Mouse (Mus musculus): ENCODE results near the gene Polr2a. TPM values are rescaled to one million over a fixed set of nuclear protein-coding genes. Genes with fewer than 3 reads are reported as not detected.
A peak's percentile ranks its signal among the peaks of the same experiment; 100 is the strongest.

Gene Polr2a
- polyA plus RNA-seq, 1 experiment from 2014 or later, result 47.0 TPM

DNA sequence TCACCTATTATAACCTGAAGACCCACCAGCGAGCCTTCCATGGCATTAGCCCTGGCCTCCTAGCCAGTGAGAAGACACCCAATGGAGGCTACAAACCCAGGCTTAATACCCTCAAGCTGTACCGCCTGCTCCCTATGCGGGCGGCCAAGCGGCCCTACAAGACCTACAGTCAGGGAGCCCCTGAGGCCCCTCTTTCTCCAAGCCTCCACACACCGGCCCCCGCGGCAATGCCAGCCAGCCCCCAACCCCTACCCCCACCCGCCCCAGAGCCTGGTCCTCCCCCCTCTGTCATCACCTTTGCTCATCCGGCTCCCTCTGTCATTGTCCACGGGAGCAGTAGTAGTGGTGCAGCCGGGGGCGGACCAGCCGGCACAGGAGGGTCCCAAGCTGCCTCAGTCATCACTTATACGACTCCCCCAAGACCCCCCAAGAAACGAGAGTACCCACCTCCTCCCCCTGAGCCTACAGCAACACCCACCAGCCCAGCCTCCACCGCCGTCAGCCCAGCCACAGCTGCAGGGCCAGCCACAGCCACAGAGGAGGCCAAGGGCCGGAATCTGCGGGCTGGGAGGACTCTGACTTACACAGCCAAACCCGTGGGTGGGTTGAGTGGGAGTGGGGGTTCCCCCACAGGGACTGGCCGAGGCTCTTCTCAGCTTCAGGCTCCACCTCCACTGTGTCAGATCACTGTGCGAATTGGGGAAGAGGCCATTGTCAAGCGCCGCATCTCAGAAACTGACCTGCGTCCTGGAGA, 19.2 kb upstream of the Polr2a start:
- Histone ChIP-seq H3K27ac (peak overlapping the region; percentile 36; the same call in 1 of the 2 replicates), H3K27me3 (ENCODE audit: low read depth, poor library complexity, severe bottlenecking) (peaks cover 76% of the 10 kb centered on the region), H3K4me3 (no peak overlapping the region), H3K4me1 (peaks cover 19% of the 10 kb centered on the region), H3K9me3 (replicated peaks) (no peaks in the 10 kb centered on the region), H3K36me3 (0 out of 2 replicates have a peak, but pooled peaks cover 2% of the 10 kb centered on the region)
- DNase-seq (ENCODE audit: low spot score), result no peak
- 64% methylated on average over 26 of the region's 26 CpGs for WGBS

DNA sequence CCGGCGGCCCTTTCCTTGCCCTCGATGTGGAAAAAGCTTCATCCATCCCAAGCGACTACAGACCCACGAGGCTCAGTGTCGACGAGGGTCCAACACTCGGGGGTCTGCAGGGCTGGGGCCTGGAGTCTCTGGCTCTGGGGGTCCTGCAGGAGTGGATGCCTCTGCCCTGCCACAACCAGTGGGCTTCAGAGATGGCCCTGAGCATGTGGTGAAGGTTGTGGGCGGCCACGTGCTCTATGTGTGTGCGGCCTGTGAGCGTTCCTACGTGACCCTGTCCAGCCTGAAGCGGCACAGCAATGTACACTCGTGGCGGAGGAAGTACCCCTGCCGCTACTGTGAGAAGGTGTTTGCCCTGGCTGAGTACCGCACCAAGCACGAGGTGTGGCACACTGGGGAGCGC, 18.1 kb upstream of the Polr2a start:
- Histone ChIP-seq H3K27ac (peak overlapping the region; percentile 37; the same call in 1 of the 2 replicates), H3K4me3 (no peak overlapping the region), H3K27me3 (ENCODE audit: low read depth, poor library complexity, severe bottlenecking) (peaks cover 65% of the 10 kb centered on the region), H3K4me1 (peaks cover 19% of the 10 kb centered on the region), H3K36me3 (0 out of 2 replicates have a peak, but pooled peaks cover 2% of the 10 kb centered on the region), H3K9me3 (replicated peaks) (no peaks in the 10 kb centered on the region)
- DNase-seq (ENCODE audit: low spot score), result no peak
- WGBS, result 82% methylated on average over 20 of the region's 20 CpGs

DNA sequence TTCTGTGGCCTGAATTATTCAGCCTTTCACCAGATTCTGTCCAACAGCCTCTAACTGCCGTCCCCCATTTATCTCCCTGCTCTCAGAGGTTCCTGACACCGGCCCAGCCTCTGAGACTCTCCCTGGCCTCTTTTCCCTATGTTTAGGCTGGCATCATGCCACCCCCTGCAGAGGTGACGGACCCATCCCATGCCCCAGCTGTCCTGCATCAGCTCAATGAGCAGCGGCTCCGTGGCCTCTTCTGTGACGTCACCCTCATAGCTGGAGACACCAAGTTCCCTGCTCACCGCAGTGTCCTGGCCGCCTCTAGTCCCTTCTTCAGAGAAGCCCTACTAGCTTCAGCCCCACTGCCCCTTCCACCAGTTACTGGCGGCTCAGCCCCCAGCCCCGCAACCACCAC, 17.3 kb upstream of the Polr2a start:
- 0 out of 2 replicates have a peak, but pooled peaks cover 2% of the 10 kb centered on the region for H3K36me3 ChIP-seq
- H3K27me3 ChIP-seq (ENCODE audit: low read depth, poor library complexity, severe bottlenecking), result peaks cover 65% of the 10 kb centered on the region
- no peaks in the 10 kb centered on the region for H3K9me3 ChIP-seq (replicated peaks)
- WGBS, result 67% methylated on average over 10 of the region's 10 CpGs
- DNase-seq (ENCODE audit: low spot score), result no peak
- H3K27ac ChIP-seq, result no peak overlapping the region
- peaks cover 19% of the 10 kb centered on the region for H3K4me1 ChIP-seq
- no peak overlapping the region for H3K4me3 ChIP-seq

GRCm38 (mm10) chr11:69774961-69775360, 16.5 kb upstream of the Polr2a start:
- Histone ChIP-seq H3K4me1 (peaks cover 19% of the 10 kb centered on the region), H3K9me3 (replicated peaks) (no peaks in the 10 kb centered on the region), H3K4me3 (no peak overlapping the region), H3K27me3 (ENCODE audit: low read depth, poor library complexity, severe bottlenecking) (peaks cover 59% of the 10 kb centered on the region), H3K36me3 (0 out of 2 replicates have a peak, but pooled peaks cover 2% of the 10 kb centered on the region), H3K27ac (no peak overlapping the region)
- no peak for DNase-seq (ENCODE audit: low spot score)
- 69% methylated on average over 5 of the region's 5 CpGs for WGBS

- no peaks in the 10 kb centered on the region for H3K36me3 ChIP-seq
- H3K27ac ChIP-seq, result no peak overlapping the region
- 0 out of 2 replicates have a peak overlapping the region, but pooled peaks have one; percentile 1 for H3K4me3 ChIP-seq
- DNase-seq (ENCODE audit: low spot score), result no peak
- peaks cover 15% of the 10 kb centered on the region for H3K27me3 ChIP-seq (ENCODE audit: low read depth, poor library complexity, severe bottlenecking)
- H3K9me3 ChIP-seq (replicated peaks), result no peaks in the 10 kb centered on the region
- H3K4me1 ChIP-seq, result peaks cover 36% of the 10 kb centered on the region
- 65% methylated on average over 4 of the region's 4 CpGs for WGBS
These were observed 9.1 kb upstream of the Polr2a start for GRCm38 (mm10) chr11:69767625-69767909.

DNA sequence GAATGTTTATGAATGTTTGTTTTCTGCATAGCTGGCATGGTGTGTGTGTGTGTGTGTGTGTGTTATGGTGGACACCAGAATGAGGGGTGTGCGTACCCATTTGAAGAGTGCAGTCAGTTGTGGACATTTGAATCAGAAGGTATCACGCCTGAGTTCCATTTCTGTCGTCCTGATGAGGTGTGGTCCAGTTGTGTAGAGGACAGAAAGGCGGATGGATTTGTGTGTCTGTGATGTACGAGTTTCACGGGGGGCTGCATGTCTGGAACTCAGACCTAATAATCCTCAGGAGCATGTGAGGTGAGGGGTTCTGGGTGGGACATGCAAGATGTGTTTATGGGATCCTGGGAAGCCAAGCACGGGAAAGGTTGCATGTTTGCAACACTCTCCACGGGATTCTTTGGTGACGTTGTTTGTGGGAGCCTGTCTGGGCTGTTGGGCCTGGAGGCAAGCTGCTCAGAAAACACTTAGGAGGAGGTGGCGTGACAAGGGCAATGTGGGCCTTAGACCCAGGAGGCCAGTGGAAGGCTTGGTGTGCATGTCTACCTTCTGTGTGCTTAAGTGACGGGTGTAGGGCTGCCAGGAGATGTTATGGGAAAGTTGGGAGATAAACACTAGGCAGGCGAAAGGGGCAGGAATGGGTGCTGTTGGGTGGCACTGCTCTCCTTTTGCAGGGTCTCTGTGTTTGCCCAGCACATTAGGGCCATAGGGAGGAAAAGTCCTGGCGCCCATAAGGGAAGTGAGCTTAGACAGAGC, 8.6 kb upstream of the Polr2a start:
- Histone ChIP-seq H3K9me3 (replicated peaks) (no peaks in the 10 kb centered on the region), H3K27ac (no peak overlapping the region), H3K27me3 (ENCODE audit: low read depth, poor library complexity, severe bottlenecking) (peaks cover 15% of the 10 kb centered on the region), H3K36me3 (no peaks in the 10 kb centered on the region), H3K4me3 (peak overlapping the region; percentile 85), H3K4me1 (peaks cover 36% of the 10 kb centered on the region)
- DNase-seq (ENCODE audit: low spot score), result no peak
- WGBS, result 64% methylated on average over 13 of the region's 13 CpGs

DNA sequence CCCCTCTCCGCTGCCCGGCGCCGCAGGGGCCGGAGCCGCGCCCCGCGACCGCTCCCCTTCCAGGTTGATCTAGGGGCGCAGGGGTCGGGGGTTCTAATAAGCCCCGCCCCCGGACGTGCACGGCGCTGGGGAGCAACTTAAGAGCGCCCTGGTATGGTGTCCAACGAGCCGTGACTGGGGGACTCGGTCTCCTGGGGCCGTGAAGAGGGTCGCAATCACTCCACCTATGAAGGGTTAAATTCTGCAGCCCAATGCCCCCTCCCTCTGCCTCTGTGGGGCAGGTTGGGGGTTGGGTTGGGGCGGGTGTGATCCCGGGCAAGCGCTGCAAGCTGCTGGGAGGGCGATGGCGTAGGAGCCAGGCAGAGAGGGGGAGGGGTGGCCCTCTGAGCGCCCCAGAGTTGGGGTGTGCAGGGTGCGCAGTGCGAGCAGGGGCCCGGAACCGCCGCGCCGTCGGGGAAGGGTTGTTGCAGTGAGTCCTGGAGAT, 7.7 kb upstream of the Polr2a start:
- under 1% methylated on average over 35 of the region's 37 CpGs for WGBS

DNA sequence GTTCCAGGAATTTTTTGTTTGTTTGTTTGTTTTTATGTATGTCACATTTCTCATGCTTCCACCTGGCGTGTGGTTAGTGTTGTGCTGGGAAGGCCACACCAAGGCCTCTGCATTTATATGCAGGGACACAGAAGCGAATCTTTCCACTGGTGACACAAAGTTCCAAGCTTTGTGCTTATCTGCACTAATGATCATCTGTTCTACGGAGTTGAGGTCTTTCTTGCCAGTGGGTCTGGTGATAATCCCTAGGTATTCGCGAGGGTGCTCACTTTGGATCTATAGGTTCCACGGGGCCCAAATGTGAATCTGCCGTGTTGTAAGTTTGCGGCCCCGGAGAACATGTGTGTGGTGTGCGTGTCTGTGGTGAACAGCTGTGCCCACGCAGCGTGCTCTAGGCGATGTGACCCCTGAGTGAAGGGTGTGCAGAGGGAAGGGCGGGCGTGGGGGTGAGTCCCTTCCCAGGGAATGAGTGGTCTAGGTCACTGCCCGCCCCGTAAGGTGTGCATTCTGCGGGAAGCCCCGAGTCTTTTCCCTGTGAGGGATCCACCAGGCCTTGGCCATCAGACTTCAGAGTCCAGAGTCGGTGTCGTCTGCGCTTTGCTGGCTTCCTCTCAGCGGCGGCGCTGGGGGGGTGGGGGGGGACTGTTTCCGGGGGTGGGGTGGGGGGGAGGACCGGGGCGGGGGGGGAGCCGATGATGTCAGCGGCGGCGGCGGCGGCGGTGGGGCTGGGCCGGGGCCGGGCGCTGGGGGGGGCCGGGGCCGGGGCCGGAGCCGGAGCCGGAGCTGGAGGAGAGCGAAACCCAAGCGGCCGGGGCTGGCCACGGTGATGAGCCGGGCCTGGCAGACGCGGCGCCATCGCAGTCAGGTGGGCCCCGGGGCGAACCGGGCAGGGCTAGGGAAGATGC, 7.0 kb upstream of the Polr2a start, which contains the start of gene Zbtb4:
Gene Zbtb4, plus strand, starts transcription at position 692 of the 905 bp plus-strand sequence.
- Histone ChIP-seq H3K27ac (peak within 1 kb of the TSS; percentile 93), H3K9me3 (replicated peaks) (no peaks in the 10 kb centered on the region), H3K36me3 (no peaks in the 10 kb centered on the region), H3K4me3 (peak within 1 kb of the TSS; percentile 85), H3K4me1 (peaks cover 41% of the 10 kb centered on the region), H3K27me3 (ENCODE audit: low read depth, poor library complexity, severe bottlenecking) (peaks cover 15% of the 10 kb centered on the region)
- 25% methylated on average over 38 of the region's 55 CpGs for WGBS
- DNase-seq (ENCODE audit: low spot score), result peak; percentile 63

More for the DNA sequence above, 7.7 kb upstream of the Polr2a start:
- H3K9me3 ChIP-seq (replicated peaks), result no peaks in the 10 kb centered on the region
- DNase-seq (ENCODE audit: low spot score), result peak; percentile 69
- peaks cover 36% of the 10 kb centered on the region for H3K4me1 ChIP-seq
- peaks cover 15% of the 10 kb centered on the region for H3K27me3 ChIP-seq (ENCODE audit: low read depth, poor library complexity, severe bottlenecking)
- no peaks in the 10 kb centered on the region for H3K36me3 ChIP-seq
- H3K27ac ChIP-seq, result peak overlapping the region; percentile 93
- H3K4me3 ChIP-seq, result peak overlapping the region; percentile 85

- Histone ChIP-seq H3K27ac (no peak overlapping the region), H3K36me3 (no peaks in the 10 kb centered on the region), H3K4me1 (peaks cover 48% of the 10 kb centered on the region), H3K27me3 (ENCODE audit: low read depth, poor library complexity, severe bottlenecking) (peaks cover 15% of the 10 kb centered on the region), H3K4me3 (no peak overlapping the region), H3K9me3 (replicated peaks) (no peaks in the 10 kb centered on the region)
- no peak for DNase-seq (ENCODE audit: low spot score)
- 69% methylated on average over 7 of the region's 7 CpGs for WGBS
These were observed 5.1 kb upstream of the Polr2a start for GRCm38 (mm10) chr11:69763551-69763950.

DNA sequence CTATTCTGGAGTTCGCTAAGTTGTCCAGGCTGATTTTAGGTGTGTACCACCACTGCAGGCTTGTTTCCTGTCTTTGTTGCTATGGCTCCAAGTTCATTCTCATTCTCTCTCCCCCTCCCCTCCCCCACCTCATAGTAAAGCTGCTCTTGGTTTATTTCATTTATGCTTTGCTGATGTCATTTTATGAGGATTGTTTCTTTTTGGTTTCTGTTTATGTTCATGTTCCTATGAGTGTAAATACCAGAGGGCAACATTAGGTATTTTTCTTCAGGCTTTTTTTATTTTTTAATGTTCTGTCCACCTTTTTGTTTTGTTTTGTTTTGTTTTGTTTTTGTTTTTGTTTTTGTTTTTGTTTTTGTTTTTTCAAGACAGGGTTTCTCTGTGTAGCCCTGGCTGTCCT, 3.4 kb upstream of the Polr2a start, which contains the start of gene Slc35g3:
Gene Slc35g3, minus strand, starts transcription at position 101 of the 400 bp plus-strand sequence.
- H3K27ac ChIP-seq, result peak within 1 kb of the TSS; percentile 97
- peaks cover 45% of the 10 kb centered on the region for H3K4me1 ChIP-seq
- peak within 1 kb of the TSS; percentile 14; the same call in 1 of the 2 replicates for H3K4me3 ChIP-seq
- peaks cover 1% of the 10 kb centered on the region; the same call in 1 of the 2 replicates for H3K27me3 ChIP-seq (ENCODE audit: low read depth, poor library complexity, severe bottlenecking)
- no peak for DNase-seq (ENCODE audit: low spot score)
- whole genome bisulfite sequencing, result 85% methylated on average over 1 of the region's 1 CpGs
- H3K36me3 ChIP-seq, result no peaks in the 10 kb centered on the region
- no peaks in the 10 kb centered on the region for H3K9me3 ChIP-seq (replicated peaks)

GRCm38 (mm10) chr11:69760901-69761200, 2.4 kb upstream of the Polr2a start:
- H3K4me3 ChIP-seq, result no peak overlapping the region
- no peaks in the 10 kb centered on the region for H3K27me3 ChIP-seq (ENCODE audit: low read depth, poor library complexity, severe bottlenecking)
- 95% methylated on average over 7 of the region's 7 CpGs for WGBS
- H3K36me3 ChIP-seq, result 0 out of 2 replicates have a peak, but pooled peaks cover 3% of the 10 kb centered on the region
- H3K9me3 ChIP-seq (replicated peaks), result no peaks in the 10 kb centered on the region
- no peak for DNase-seq (ENCODE audit: low spot score)
- peak overlapping the region; percentile 97 for H3K27ac ChIP-seq
- H3K4me1 ChIP-seq, result peaks cover 45% of the 10 kb centered on the region

DNA sequence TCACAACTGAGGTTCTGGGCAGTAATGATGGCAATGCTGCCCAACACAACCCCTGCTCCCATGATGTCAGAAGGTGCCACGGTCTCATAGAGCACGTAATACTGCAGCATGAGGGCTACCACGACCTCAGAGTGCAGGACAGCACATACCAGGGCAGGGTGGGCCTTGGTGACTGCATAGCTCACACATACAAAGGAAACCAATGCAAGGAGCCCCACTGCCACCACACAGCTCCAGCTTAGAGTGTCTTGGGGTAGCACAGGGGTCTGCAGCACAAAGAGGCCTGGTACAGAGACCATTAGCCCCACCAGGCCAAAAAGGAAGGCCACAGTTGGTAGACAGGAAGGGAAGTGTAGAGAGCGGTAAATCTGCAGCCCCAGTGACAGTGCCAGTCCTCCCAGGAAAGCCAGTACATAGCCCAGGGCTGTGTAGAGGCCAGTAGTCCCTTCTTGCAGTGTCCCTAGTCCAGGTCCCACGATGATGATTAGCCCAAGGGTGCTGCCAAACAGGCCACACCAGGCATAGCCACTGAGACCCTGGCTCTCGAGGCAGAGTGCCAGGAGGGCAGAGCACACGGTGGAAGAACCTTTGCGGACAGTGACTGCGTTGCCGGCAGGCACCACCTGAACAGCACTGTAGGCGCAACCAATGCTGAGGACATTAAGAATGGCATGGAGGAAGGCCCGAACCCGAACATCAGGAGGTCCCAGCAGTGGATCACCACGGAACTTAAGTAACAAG, 1.9 kb upstream of the Polr2a start:
- peaks cover 45% of the 10 kb centered on the region for H3K4me1 ChIP-seq
- H3K36me3 ChIP-seq, result 0 out of 2 replicates have a peak, but pooled peaks cover 5% of the 10 kb centered on the region
- peak overlapping the region; percentile 97 for H3K27ac ChIP-seq
- no peaks in the 10 kb centered on the region for H3K9me3 ChIP-seq (replicated peaks)
- DNase-seq (ENCODE audit: low spot score), result no peak
- H3K4me3 ChIP-seq, result peak overlapping the region; percentile 67
- WGBS, result 84% methylated on average over 14 of the region's 14 CpGs
- no peaks in the 10 kb centered on the region for H3K27me3 ChIP-seq (ENCODE audit: low read depth, poor library complexity, severe bottlenecking)
